Mouse (Mus musculus) ES-Bruce4 (cell line): ENCODE data around the gene Cfap97d1. TPM values are rescaled to one million over a fixed set of nuclear protein-coding genes. Genes with fewer than 3 reads are reported as not detected.

ENCODE experiments used
- H3K27ac ChIP-seq: 2 replicates; pipeline ENCODE4 v1.5.1; 2012; ENCODE audit warnings: low read length, inconsistent platforms; ENCODE audit not compliant: insufficient read depth
- H3K27me3 ChIP-seq: 2 replicates; pipeline ENCODE4 v1.6.1; 2012; ENCODE audit warnings: mild to moderate bottlenecking, low read length, inconsistent platforms; ENCODE audit not compliant: control insufficient read depth, poor library complexity, insufficient read depth, severe bottlenecking
- H3K36me3 ChIP-seq: 2 replicates; pipeline ENCODE4 v1.6.1; 2012; ENCODE audit warnings: inconsistent platforms, mild to moderate bottlenecking, low read length, moderate library complexity; ENCODE audit not compliant: control insufficient read depth, poor library complexity, insufficient read depth, severe bottlenecking
- H3K4me1 ChIP-seq: one replicate; pipeline ENCODE4 v1.8.1; 2011; ENCODE audit warnings: low read length; ENCODE audit not compliant: control insufficient read depth, insufficient read depth
- H3K4me3 ChIP-seq: 2 replicates; pipeline ENCODE4 v1.5.1; 2011; ENCODE audit warnings: low read depth, mild to moderate bottlenecking, low read length
- H3K9ac ChIP-seq: 2 replicates; pipeline ENCODE4 v1.6.1; 2012; ENCODE audit warnings: low read depth, mild to moderate bottlenecking, inconsistent platforms; ENCODE audit not compliant: poor library complexity, severe bottlenecking
- H3K9me3 ChIP-seq: replicated peaks from 2 replicates; pipeline ENCODE4 v1.6.1; 2012; ENCODE audit warnings: mild to moderate bottlenecking, low read length, inconsistent platforms; ENCODE audit not compliant: control insufficient read depth, poor library complexity, insufficient read depth, severe bottlenecking
- CTCF ChIP-seq: IDR thresholded peaks from one replicate; pipeline ENCODE4 v1.8.1; 2011; ENCODE audit warnings: low read depth, low read length
- EP300 ChIP-seq: IDR thresholded peaks from 2 replicates; pipeline ENCODE4 v1.6.1; 2011; ENCODE audit warnings: low read depth, low read length; ENCODE audit not compliant: insufficient read depth
- POLR2A ChIP-seq: IDR thresholded peaks from one replicate; pipeline ENCODE4 v1.8.1; 2011; ENCODE audit warnings: low read length; ENCODE audit not compliant: insufficient read depth
- polyA plus RNA-seq: library from polyadenylated mRNA; stranded (reverse); fragments of >200 nt; gene quantifications from 2 replicates; pipeline ENCODE4 v1.2.4, GENCODE M21; 2011; ENCODE audit warnings: low read depth; ENCODE audit not compliant: missing spikeins, insufficient read depth, insufficient read length

Cfap97d1 gene
- polyA plus RNA-seq, 1 experiment = not detected

DNA sequence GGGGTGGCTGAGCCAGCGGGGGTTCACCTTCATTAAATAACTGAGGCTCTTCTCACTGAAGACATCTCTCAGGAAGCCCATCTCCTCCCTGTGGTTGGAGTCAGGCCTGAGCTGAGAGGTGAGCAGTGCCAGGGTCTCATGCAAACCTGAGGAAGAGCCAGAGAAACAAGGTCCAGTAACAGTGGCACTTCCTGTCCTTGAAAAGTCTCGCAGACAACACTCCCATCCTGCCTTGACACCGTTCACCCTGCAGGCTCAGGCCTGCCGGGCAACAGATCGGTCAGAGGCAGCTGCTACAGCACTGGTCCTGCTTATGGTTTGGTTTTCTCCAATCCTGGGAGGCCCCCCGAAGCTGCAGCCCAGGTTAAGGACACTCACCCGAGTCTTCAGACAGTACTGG, 41.3 kb downstream of the Cfap97d1 start:
- no peak overlapping the region for H3K4me3 ChIP-seq
- H3K4me1 ChIP-seq = peaks cover 7% of the 10 kb centered on the region
- TF ChIP-seq EP300 (no peak), CTCF (no peak), POLR2A (no peak)
- no peaks in the 10 kb centered on the region for H3K36me3 ChIP-seq
- no peak overlapping the region for H3K9ac ChIP-seq
- no peaks in the 10 kb centered on the region; the same call in 1 of the 2 replicates for H3K27me3 ChIP-seq
- no peak overlapping the region for H3K27ac ChIP-seq
- no peaks in the 10 kb centered on the region for H3K9me3 ChIP-seq

DNA sequence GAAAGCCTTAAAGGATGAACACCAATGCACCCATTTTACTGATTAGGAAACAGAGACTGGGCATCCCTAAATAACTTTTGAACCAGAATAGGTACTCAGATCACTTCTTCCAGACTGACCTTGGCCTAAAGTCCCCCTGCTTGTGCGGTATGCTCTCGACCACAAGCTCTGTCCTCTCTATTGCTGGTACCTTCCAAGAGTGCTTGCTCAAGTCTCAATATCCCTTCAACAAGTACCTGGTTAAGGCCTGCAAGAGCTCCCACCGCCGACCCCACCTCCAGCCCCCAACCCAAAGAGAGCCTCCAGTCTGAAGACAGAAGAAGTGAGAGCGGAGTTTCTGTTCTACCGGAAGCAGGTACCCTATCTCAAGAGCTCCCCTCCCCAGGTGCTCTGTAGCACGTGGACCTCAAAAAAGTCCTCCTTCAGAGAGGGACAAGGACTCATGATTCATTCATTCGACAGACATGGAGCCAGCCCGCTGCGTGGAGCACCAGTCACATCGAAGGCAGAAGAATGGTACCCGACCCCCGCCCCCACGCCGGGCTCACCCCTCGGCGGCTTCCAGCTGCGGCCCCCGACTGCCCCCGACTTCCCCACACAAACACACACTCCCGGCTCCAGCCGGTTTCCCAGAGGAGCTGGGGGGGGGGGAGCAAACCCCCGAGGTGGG, 42.0 kb downstream of the Cfap97d1 start:
- Histone ChIP-seq H3K4me3 (peak overlapping the region; percentile 71), H3K27ac (no peak overlapping the region), H3K9me3 (no peaks in the 10 kb centered on the region), H3K9ac (peak overlapping the region; percentile 74), H3K36me3 (no peaks in the 10 kb centered on the region), H3K4me1 (peaks cover 7% of the 10 kb centered on the region), H3K27me3 (no peaks in the 10 kb centered on the region; the same call in 1 of the 2 replicates)
- no peak for TF ChIP-seq CTCF
- no peak for TF ChIP-seq EP300
- no peak for TF ChIP-seq POLR2A

- Histone ChIP-seq H3K9me3 (no peaks in the 10 kb centered on the region), H3K27ac (no peak overlapping the region), H3K4me3 (peak overlapping the region; percentile 80), H3K27me3 (no peaks in the 10 kb centered on the region; the same call in 1 of the 2 replicates), H3K4me1 (peaks cover 7% of the 10 kb centered on the region), H3K9ac (peak overlapping the region; percentile 74), H3K36me3 (no peaks in the 10 kb centered on the region)
- TF ChIP-seq EP300 = no peak
- TF ChIP-seq POLR2A = no peak
- TF ChIP-seq CTCF = no peak
These were observed 42.7 kb downstream of the Cfap97d1 start for GRCm38 (mm10) chr11:102026694-102027360.

DNA sequence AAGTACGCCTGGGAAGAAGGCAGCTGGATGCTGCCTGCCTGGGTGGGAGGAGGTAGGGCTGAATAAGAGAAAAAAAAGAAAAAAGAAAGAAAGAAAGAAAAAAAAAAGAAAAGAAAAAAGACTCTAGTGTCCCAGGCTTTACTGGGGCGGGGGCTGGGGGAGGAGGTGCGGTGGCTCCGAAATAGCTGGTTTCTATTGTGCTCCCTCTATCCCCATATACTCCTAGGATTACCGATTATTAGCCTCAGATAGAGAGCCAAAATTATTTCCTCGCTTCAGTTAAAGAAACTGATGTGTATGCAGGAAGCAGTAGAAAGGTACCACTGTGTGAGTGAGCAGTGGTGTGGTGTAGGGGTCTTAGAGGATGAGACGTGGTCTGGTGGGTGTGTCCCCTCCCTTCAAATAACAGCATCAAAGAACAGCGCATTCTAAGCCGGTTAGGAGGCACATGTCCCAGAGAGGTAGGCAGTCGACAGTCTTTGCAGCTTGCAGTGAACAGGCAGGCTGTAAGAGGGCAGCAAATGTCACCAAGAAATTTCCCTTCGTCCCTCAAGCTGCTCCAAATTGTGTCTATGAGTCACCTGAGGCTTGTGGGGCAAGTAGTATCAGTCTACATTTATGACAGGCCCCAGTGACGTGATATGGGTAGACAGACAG, 43.4 kb downstream of the Cfap97d1 start:
- Histone ChIP-seq H3K9me3 (no peaks in the 10 kb centered on the region), H3K36me3 (no peaks in the 10 kb centered on the region), H3K27me3 (no peaks in the 10 kb centered on the region; the same call in 1 of the 2 replicates), H3K9ac (peak overlapping the region; percentile 74), H3K4me3 (peak overlapping the region; percentile 80), H3K27ac (no peak overlapping the region), H3K4me1 (peaks cover 7% of the 10 kb centered on the region)
- TF ChIP-seq CTCF (no peak), POLR2A (no peak), EP300 (no peak)

DNA sequence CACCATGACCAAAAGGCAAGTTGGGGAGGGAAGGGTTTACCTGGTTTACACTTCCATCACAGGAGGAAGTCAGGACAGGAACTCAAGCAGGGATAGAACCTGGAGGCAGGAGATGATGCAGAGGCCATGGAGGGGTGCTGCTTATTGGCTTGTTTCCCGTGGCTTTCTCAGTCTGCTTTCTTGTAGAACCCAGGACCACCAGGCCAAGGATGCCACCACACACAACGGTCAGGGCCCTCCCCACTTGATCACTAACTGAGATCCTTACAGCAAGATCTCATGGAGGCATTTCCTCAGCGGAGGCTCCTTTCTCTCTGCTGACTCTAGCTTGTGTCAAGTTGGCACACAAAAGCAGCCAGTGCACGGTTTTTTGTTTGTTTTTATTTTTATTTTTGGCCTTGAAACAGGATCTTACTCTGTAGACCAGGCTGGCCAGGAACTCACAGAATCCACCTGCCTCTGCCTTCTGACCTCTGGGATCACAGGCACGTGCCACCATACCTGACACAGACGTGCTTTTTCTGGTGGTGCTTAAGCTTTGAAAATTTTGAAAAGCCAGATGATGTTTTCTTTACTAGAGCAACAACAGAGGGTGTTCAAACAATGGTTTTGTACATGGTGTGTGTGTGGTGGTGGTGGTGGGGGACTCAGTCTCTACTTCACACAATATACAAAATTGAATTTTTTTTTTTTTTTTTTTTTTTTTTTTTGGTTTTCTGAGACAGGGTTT, 44.2 kb downstream of the Cfap97d1 start, which contains the start of gene Mpp3:
Gene Mpp3, minus strand, starts transcription at position 375 of the 730 bp plus-strand sequence.
- H3K27ac ChIP-seq = no peak within 1 kb of the TSS
- H3K4me3 ChIP-seq = peak within 1 kb of the TSS; percentile 80
- no peaks in the 10 kb centered on the region for H3K36me3 ChIP-seq
- no peaks in the 10 kb centered on the region; the same call in 1 of the 2 replicates for H3K27me3 ChIP-seq
- H3K4me1 ChIP-seq = peaks cover 7% of the 10 kb centered on the region
- no peak for TF ChIP-seq CTCF
- H3K9ac ChIP-seq = no peak within 1 kb of the TSS
- no peaks in the 10 kb centered on the region for H3K9me3 ChIP-seq
